Mouse (Mus musculus) G1E (cell line): ENCODE data around the gene Hsd17b11.

Experiments
- CTCF ChIP-seq: IDR thresholded peaks from 2 replicates; pipeline ENCODE4 v1.5.1; 2012; ENCODE audit warnings: low read depth, low read length, inconsistent platforms, mixed read lengths
- GATA2 ChIP-seq: IDR thresholded peaks from 2 replicates; pipeline ENCODE4 v1.6.1; 2012; ENCODE audit warnings: low read depth, low read length, inconsistent platforms, borderline replicate concordance
- TAL1 ChIP-seq: conservative IDR thresholded peaks from 2 replicates; pipeline ENCODE4 v1.6.1; 2012; ENCODE audit warnings: low read depth, low read length, inconsistent platforms, mixed read lengths

DNA sequence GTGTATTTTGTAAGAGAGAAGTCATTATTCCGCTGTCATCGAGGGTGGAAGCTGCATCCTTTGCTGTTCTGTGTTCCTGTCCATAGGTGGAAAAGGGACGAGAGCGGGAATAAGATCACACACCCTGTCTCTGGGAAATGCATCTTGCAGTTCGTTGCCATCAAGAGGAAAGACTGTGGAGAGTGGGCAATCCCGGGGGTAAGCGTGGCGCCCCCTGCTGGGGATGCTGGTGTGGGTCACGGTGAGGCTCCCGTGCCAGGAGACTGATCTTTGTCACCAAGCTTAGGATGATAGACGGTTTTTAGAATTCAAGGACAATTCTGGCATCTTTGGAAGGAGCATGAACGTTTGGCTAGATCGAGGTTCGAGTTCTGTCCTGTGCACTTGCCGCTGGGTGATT, 36.3 kb upstream of the Hsd17b11 start:
- TF ChIP-seq CTCF (peak; percentile 72), TAL1 (no peak), GATA2 (no peak)
